Mouse (Mus musculus) left cerebral cortex, adult 2 months (tissue): Measurements from ENCODE around the gene Cmtr1. TPM values are rescaled to one million over a fixed set of nuclear protein-coding genes. Genes with fewer than 3 reads are reported as not detected.
A peak's percentile ranks its signal among the peaks of the same experiment; 100 is the strongest.
"Not testable (repeated sequence)": the region's sequence is repeated elsewhere in the genome, so short reads cannot be mapped to it uniquely, and the experiment has no call there.

Experiments
- DNase-seq, 2 experiments: peaks; one replicate each; pipeline ENCODE4 v3.0.0; 2021 to 2022; ENCODE audit warnings: low spot score in 2 of 2, mixed read lengths in 1 of 2; ENCODE audit errors: extremely low spot score in 1 of 2
- H3K27ac ChIP-seq: fragments of 200-600 bp; 2 replicates; pipeline ENCODE4 v1.8.1; 2022
- H3K4me3 ChIP-seq: fragments of 200-600 bp; 2 replicates; pipeline ENCODE4 v1.8.1; 2022
- CTCF ChIP-seq: fragments of 200-600 bp; IDR thresholded peaks from 2 replicates; pipeline ENCODE4 v1.8.1; 2022; ENCODE audit warnings: antibody characterized with exemption, mild to moderate bottlenecking, moderate library complexity
- intact Hi-C: fragments of 180-260 bp; cut with DNase I; formaldehyde crosslinking; loops from one replicate; pipeline ENCODE4 v1.15.1; 2025
- long read RNA-seq, 2 experiments: library from polyadenylated mRNA; stranded (forward); transcript quantifications; one replicate each; pipeline ENCODE4 v2.0.0; 2021; ENCODE audit warnings: borderline mapping rate in 2 of 2
- total RNA-seq, 2 experiments: library from RNA; stranded (reverse); gene quantifications; 2 replicates each; pipeline ENCODE4 v1.2.3; 2021

The Cmtr1 gene
- total RNA-seq: 100 to 1,000 TPM; 107 to 132 TPM
- long read RNA-seq, experiment 1, full-length matches to known transcripts: 93 of 118 reads
- long read RNA-seq, experiment 1, partial matches to known transcripts: 10 of 118 reads
- long read RNA-seq, experiment 1, other reads (novel, unspliced or antisense): 15 of 118 reads
- long read RNA-seq, experiment 2, full-length matches to known transcripts: 67 of 91 reads
- long read RNA-seq, experiment 2, partial matches to known transcripts: 2 of 91 reads
- long read RNA-seq, experiment 2, other reads (novel, unspliced or antisense): 22 of 91 reads

GRCm38 (mm10) chr17:29660076-29660761 lies at the start of gene Cmtr1:
Cmtr1 (plus strand) TSS chr17:29660595.
- intact Hi-C loops: loop anchor here (2.0 kb wide), 1 partner anchor 45 kb away; the partner anchor contains the start of genes Gm28043 and Rnf8
- Histone ChIP-seq H3K4me3 (peak within 1 kb of the TSS; percentile 97), H3K27ac (peak within 1 kb of the TSS; percentile 87)
- TF ChIP-seq CTCF: no peak; the same call in 1 of the 2 replicates
- DNase-seq: peak; percentile 96 to 97

GRCm38 (mm10) chr17:29613453-29613852 lies 46.9 kb upstream of the Cmtr1 start:
- intact Hi-C loops, DNase-seq: not testable (repeated sequence)

GRCm38 (mm10) chr17:29614115-29615023 lies 46.0 kb upstream of the Cmtr1 start, which contains the start of the genes Rnf8 and Gm28043:
Rnf8 (plus strand) TSS chr17:29614790.
Gm28043 (plus strand) TSS chr17:29614876.
- intact Hi-C loops: loop anchor here (2.0 kb wide), 1 partner anchor 46 kb away; the partner anchor contains the start of gene Cmtr1
- peak; percentile 64 for TF ChIP-seq CTCF
- peak; percentile 94 for DNase-seq
- Histone ChIP-seq H3K27ac (peak within 1 kb of the TSS; percentile 90), H3K4me3 (peak within 1 kb of the TSS; percentile 81)

More at GRCm38 (mm10) chr17:29613453-29613852, 46.9 kb upstream of the Cmtr1 start:
- H3K27ac ChIP-seq, H3K4me3 ChIP-seq: not testable (repeated sequence)
- TF ChIP-seq CTCF: peak; percentile 43

GRCm38 (mm10) chr17:29615024-29615551 lies 45.3 kb upstream of the Cmtr1 start:
- TF ChIP-seq CTCF: no peak
- intact Hi-C loops: loop anchor here (2.0 kb wide), 1 partner anchor 46 kb away; the partner anchor contains the start of gene Cmtr1
- no peak for DNase-seq

GRCm38 (mm10) chr17:29615616-29616015 lies 44.8 kb upstream of the Cmtr1 start:
- peak overlapping the region; percentile 81 for H3K4me3 ChIP-seq
- intact Hi-C loops: loop anchor here (2.0 kb wide), 1 partner anchor 45 kb away; the partner anchor contains the start of gene Cmtr1
- no peak for DNase-seq
- no peak for TF ChIP-seq CTCF
- H3K27ac ChIP-seq: peak overlapping the region; percentile 90; the same call in 1 of the 2 replicates

More at GRCm38 (mm10) chr17:29615024-29615551, 45.3 kb upstream of the Cmtr1 start:
- peak overlapping the region; percentile 90 for H3K27ac ChIP-seq
- H3K4me3 ChIP-seq: peak overlapping the region; percentile 81

- no peak for DNase-seq
- intact Hi-C loops: no loop called here
- no peak overlapping the region for H3K27ac ChIP-seq
- H3K4me3 ChIP-seq: no peak overlapping the region
- TF ChIP-seq CTCF: no peak
These were observed 41.2 kb upstream of the Cmtr1 start for GRCm38 (mm10) chr17:29619231-29619630.

- intact Hi-C loops: no loop called here
- Histone ChIP-seq H3K4me3 (no peak overlapping the region), H3K27ac (no peak overlapping the region)
- TF ChIP-seq CTCF: no peak
- no peak for DNase-seq
These were observed 36.9 kb upstream of the Cmtr1 start for GRCm38 (mm10) chr17:29623488-29623887.

GRCm38 (mm10) chr17:29627285-29627684 lies 33.1 kb upstream of the Cmtr1 start:
- DNase-seq: no peak
- Histone ChIP-seq H3K4me3 (no peak overlapping the region), H3K27ac (no peak overlapping the region)
- intact Hi-C loops: no loop called here
- TF ChIP-seq CTCF: no peak

GRCm38 (mm10) chr17:29628946-29629345 lies 31.4 kb upstream of the Cmtr1 start:
- H3K4me3 ChIP-seq: no peak overlapping the region
- DNase-seq: no peak
- H3K27ac ChIP-seq: no peak overlapping the region
- no peak for TF ChIP-seq CTCF
- intact Hi-C loops: no loop called here

GRCm38 (mm10) chr17:29629620-29630019 lies 30.8 kb upstream of the Cmtr1 start:
- no peak for TF ChIP-seq CTCF
- H3K27ac ChIP-seq: no peak overlapping the region
- intact Hi-C loops: loop anchor here (10.0 kb wide), 1 partner anchor 255 kb away; no protein-coding TSS in a partner anchor
- no peak overlapping the region for H3K4me3 ChIP-seq
- DNase-seq: no peak

GRCm38 (mm10) chr17:29632312-29632711 lies 28.1 kb upstream of the Cmtr1 start:
- DNase-seq: no peak
- Histone ChIP-seq H3K27ac (no peak overlapping the region), H3K4me3 (no peak overlapping the region)
- intact Hi-C loops: loop anchor here (10.0 kb wide), 1 partner anchor 252 kb away; no protein-coding TSS in a partner anchor
- TF ChIP-seq CTCF: no peak
